Mouse (Mus musculus) right cerebral cortex, postnatal 4 days (tissue): ENCODE measurements around the gene Fgf15.
A peak's percentile ranks its signal among the peaks of the same experiment; 100 is the strongest.

Source experiments
- DNase-seq: peaks from one replicate; pipeline ENCODE4 v3.0.0-alpha.2; 2022

The Fgf15 gene

GRCm38 (mm10) chr7:144932389-144932937 lies 36.1 kb downstream of the Fgf15 start:
- DNase-seq, result no peak

GRCm38 (mm10) chr7:144933336-144933735 lies 37.0 kb downstream of the Fgf15 start:
- DNase-seq, result no peak

- no peak for DNase-seq
Measured at GRCm38 (mm10) chr7:144933796-144934195, 37.5 kb downstream of the Fgf15 start.

- no peak for DNase-seq
Measured at GRCm38 (mm10) chr7:144934901-144935300, 38.6 kb downstream of the Fgf15 start.

- peak; percentile 35 for DNase-seq
Measured at GRCm38 (mm10) chr7:144935563-144935962, 39.2 kb downstream of the Fgf15 start.

- no peak for DNase-seq
Measured at GRCm38 (mm10) chr7:144936311-144936880, 40.1 kb downstream of the Fgf15 start.

- peak; percentile 93 for DNase-seq
Measured at GRCm38 (mm10) chr7:144937490-144937889, 41.2 kb downstream of the Fgf15 start.

GRCm38 (mm10) chr7:144937899-144938517 lies 41.7 kb downstream of the Fgf15 start:
- DNase-seq, result peak; percentile 33

- DNase-seq, result no peak
Measured at GRCm38 (mm10) chr7:144938661-144939343, 42.5 kb downstream of the Fgf15 start.

GRCm38 (mm10) chr7:144939344-144940002 lies 43.1 kb downstream of the Fgf15 start, which contains the start of gene Ccnd1:
Gene Ccnd1 (minus strand): TSS chr7:144939925.
- peak; percentile 63 for DNase-seq

GRCm38 (mm10) chr7:144940003-144940571 lies 43.8 kb downstream of the Fgf15 start:
- DNase-seq, result no peak

GRCm38 (mm10) chr7:144940585-144940984 lies 44.3 kb downstream of the Fgf15 start:
- DNase-seq, result no peak

- peak; percentile 75 for DNase-seq
Measured at GRCm38 (mm10) chr7:144941242-144941831, 45.0 kb downstream of the Fgf15 start.

- DNase-seq, result no peak
Measured at GRCm38 (mm10) chr7:144942071-144942743, 45.9 kb downstream of the Fgf15 start.

GRCm38 (mm10) chr7:144942744-144943135 lies 46.4 kb downstream of the Fgf15 start:
- no peak for DNase-seq

- DNase-seq, result peak; percentile 69
Measured at GRCm38 (mm10) chr7:144943254-144943653, 46.9 kb downstream of the Fgf15 start.
